Mouse (Mus musculus) bone marrow, adult 2 months (tissue): ENCODE data around the gene Gm42674.

Source experiments
- CTCF ChIP-seq: fragments of 200-500 bp; IDR thresholded peaks from 2 replicates; pipeline ENCODE4 v1.5.1; 2011; ENCODE audit warnings: low read length, control low read depth; ENCODE audit not compliant: control insufficient read depth, insufficient read depth
- POLR2A ChIP-seq: fragments of 200-500 bp; IDR thresholded peaks from 2 replicates; pipeline ENCODE4 v1.6.1; 2011; ENCODE audit warnings: low read depth, mild to moderate bottlenecking, control low read depth, low read length, borderline replicate concordance; ENCODE audit not compliant: control insufficient read depth

- TF ChIP-seq CTCF, result no peak
- TF ChIP-seq POLR2A, result no peak
These were observed at the start of gene Gm42674 for GRCm38 (mm10) chr3:90601486-90602110.
